Mouse (Mus musculus): ENCODE measurements around the gene Prl4a1. TPM values are rescaled to one million over a fixed set of nuclear protein-coding genes. Genes with fewer than 3 reads are reported as not detected.
"Not testable (repeated sequence)": the region's sequence is repeated elsewhere in the genome, so short reads cannot be mapped to it uniquely, and the experiment has no call there.

Prl4a1 gene
- not detected in 2 replicates for polyA plus RNA-seq (2016; fragmentation: Nextera tagmentation; extraction: Ambion mirVana)

DNA sequence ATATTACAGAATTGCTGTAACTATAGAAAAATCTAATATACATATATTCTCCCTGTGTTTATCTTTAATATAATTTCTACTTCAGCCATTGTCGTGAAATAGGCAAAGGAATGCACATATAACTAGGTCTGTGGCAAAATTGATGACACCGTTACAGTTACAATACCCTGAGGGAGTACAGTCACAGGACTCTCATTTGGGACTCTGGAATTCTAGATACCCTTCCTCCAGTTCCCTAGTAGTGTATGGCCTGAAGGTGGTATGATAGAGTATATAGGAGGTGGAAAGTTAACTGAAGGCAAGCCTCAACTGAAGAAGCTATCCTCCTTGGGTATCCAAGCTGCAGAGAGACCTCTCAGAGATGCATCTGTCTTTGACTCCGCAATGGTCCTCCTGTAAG lies at the start of gene Prl4a1:
TSS of gene Prl4a1 (plus strand) at position 301 of the 400 bp plus-strand sequence.
- no peaks in the 10 kb centered on the region; the same call in 1 of the 2 replicates for H3K9me3 ChIP-seq
- H3K4me3 ChIP-seq = no peak within 1 kb of the TSS
- no peaks in the 10 kb centered on the region for H3K36me3 ChIP-seq (replicated peaks)
- WGBS = 90% methylated on average over 3 of the region's 3 CpGs
- DNase-seq (ENCODE audit: extremely low spot score, low spot score) = no peak
- H3K27ac ChIP-seq = no peak within 1 kb of the TSS
- H3K4me1 ChIP-seq = no peaks in the 10 kb centered on the region
- no peaks in the 10 kb centered on the region for H3K27me3 ChIP-seq (ENCODE audit: poor library complexity, severe bottlenecking)

DNA sequence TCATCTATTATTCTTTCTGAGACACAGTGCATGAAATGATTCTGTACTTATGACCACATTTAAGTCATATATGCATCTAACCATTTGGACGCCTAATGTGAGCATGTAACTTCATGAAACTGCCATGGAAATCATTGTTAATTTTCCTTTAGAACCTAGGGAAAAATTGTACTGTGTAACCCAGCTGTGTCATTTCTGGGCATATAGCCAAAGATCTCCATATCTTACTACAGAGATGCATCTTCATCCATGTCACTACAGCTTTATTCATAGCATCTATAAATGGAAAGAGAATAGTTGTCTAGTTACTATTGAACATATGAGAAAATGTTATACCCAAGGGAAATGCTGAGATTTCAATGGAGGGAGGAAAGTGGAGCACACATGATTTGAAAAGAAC lies 43.1 kb upstream of the Prl4a1 start:
- Histone ChIP-seq H3K27ac (no peak overlapping the region), H3K4me3 (no peak overlapping the region), H3K4me1 (no peaks in the 10 kb centered on the region), H3K36me3 (replicated peaks) (no peaks in the 10 kb centered on the region), H3K27me3 (ENCODE audit: poor library complexity, severe bottlenecking) (no peaks in the 10 kb centered on the region), H3K9me3 (no peaks in the 10 kb centered on the region)
- DNase-seq (ENCODE audit: extremely low spot score, low spot score) = no peak
- 95% methylated on average over 1 of the region's 1 CpGs for WGBS

DNA sequence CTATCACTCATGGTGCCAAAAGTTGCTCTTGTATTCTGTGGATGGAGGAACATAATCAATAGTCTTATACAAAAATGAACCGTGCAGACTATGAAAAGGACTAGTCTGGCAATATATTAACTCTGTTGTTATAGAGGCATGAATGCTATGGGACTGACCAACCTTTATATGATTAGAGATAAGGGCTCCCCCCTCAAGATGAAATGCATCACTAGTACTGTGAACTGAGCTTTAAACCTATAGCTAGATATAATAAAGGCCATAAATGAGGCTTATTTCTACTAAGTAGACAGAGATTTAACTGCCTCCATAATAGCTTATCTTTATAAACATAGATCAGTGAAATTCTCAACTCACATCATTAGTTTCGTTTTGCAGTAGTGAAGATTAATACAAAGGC lies 41.7 kb upstream of the Prl4a1 start:
- not testable (repeated sequence) for H3K27me3 ChIP-seq (ENCODE audit: poor library complexity, severe bottlenecking); H3K36me3 ChIP-seq (replicated peaks); H3K9me3 ChIP-seq; H3K4me3 ChIP-seq; H3K4me1 ChIP-seq; H3K27ac ChIP-seq; DNase-seq (ENCODE audit: extremely low spot score, low spot score)
- WGBS = 83% methylated on average over 2 of the region's 2 CpGs

DNA sequence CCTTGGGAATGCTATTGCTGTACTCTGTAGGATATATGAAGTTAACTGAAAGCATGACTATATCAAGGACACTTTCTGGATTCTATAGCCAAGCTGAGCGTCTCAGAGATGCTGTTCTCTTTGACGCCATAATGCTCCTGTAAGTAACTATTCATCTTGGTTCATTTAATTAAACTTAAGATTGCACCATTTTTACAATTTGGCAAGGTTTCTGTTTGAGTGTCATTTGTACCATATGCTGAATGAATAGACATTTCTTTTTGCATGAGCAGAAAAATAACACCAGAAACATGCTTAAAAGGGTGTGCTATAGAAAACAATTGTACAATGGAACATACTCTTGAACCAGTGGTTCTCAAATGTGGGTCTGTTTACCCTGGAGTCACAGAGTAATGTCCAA lies 38.4 kb upstream of the Prl4a1 start:
- no peak overlapping the region for H3K4me3 ChIP-seq
- no peaks in the 10 kb centered on the region for H3K36me3 ChIP-seq (replicated peaks)
- no peaks in the 10 kb centered on the region for H3K4me1 ChIP-seq
- DNase-seq (ENCODE audit: extremely low spot score, low spot score) = no peak
- H3K9me3 ChIP-seq = no peaks in the 10 kb centered on the region
- 90% methylated on average over 2 of the region's 2 CpGs for WGBS
- no peaks in the 10 kb centered on the region for H3K27me3 ChIP-seq (ENCODE audit: poor library complexity, severe bottlenecking)
- H3K27ac ChIP-seq = no peak overlapping the region

- DNase-seq (ENCODE audit: extremely low spot score, low spot score); H3K36me3 ChIP-seq (replicated peaks); H3K9me3 ChIP-seq; H3K27ac ChIP-seq; H3K4me1 ChIP-seq; H3K27me3 ChIP-seq (ENCODE audit: poor library complexity, severe bottlenecking); H3K4me3 ChIP-seq: not testable (repeated sequence)
- 92% methylated on average over 3 of the region's 3 CpGs for WGBS
Measured at GRCm38 (mm10) chr13:27996557-27996956, 19.5 kb upstream of the Prl4a1 start.

DNA sequence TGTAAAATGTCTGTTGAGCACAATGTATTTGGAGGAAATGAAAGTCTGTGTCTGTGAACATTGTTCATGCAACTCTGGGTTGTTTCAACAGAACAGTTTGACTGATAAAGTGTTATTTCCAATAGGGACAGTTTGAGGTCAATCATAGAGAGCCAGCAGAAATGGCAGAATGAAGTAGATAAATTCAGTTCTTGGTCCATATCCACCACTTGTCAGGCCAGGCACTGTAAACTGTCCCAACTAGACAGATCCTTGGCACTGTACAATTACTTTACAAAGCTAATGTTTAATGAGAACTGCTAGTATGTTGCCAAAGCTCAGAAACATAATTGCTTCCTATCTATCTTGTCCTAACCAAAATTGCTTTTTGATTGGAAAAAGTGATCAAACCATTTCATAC lies 13.3 kb downstream of the Prl4a1 start:
- no peaks in the 10 kb centered on the region for H3K4me1 ChIP-seq
- no peak overlapping the region for H3K4me3 ChIP-seq
- H3K27me3 ChIP-seq (ENCODE audit: poor library complexity, severe bottlenecking) = no peaks in the 10 kb centered on the region
- no peak overlapping the region for H3K27ac ChIP-seq
- no peak for DNase-seq (ENCODE audit: extremely low spot score, low spot score)
- no peaks in the 10 kb centered on the region for H3K36me3 ChIP-seq (replicated peaks)
- H3K9me3 ChIP-seq = no peaks in the 10 kb centered on the region

DNA sequence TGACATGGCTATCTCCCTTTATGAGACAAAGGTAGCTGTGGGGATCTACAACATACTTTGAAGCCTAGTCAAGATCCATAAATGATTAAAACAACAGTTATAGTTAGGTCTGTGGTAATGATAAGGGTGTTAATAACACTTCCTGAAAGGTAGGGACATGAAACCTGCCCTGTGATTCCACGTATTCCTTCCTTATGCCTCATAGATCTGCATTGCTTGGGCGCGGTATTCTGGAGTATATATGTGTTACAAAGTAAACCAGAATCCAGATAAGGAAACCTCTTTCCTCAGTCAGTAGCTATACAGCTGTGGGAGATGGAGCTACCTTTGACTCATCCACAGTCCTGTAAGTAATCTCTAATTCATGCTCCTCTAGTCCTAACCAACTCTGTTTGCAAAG lies 53.3 kb downstream of the Prl4a1 start:
- Histone ChIP-seq H3K9me3 (no peaks in the 10 kb centered on the region), H3K27me3 (ENCODE audit: poor library complexity, severe bottlenecking) (no peaks in the 10 kb centered on the region), H3K36me3 (replicated peaks) (no peaks in the 10 kb centered on the region), H3K27ac (no peak overlapping the region), H3K4me3 (no peak overlapping the region), H3K4me1 (no peaks in the 10 kb centered on the region)
- 95% methylated on average over 3 of the region's 3 CpGs for WGBS
- no peak for DNase-seq (ENCODE audit: extremely low spot score, low spot score)

Other genes starting within 250 kb of the Prl4a1 start
- gene Prl7c1, start 235.4 kb upstream of the Prl4a1 start, polyA plus RNA-seq (2016; fragmentation: Nextera tagmentation; extraction: Ambion mirVana) = not detected in 2 replicates
- not detected in 2 replicates for gene Prl2a1, start 214.6 kb upstream of the Prl4a1 start, polyA plus RNA-seq (2016; fragmentation: Nextera tagmentation; extraction: Ambion mirVana)
- gene Prl2c1, start 166.9 kb upstream of the Prl4a1 start, polyA plus RNA-seq (2016; fragmentation: Nextera tagmentation; extraction: Ambion mirVana) = not detected in 2 replicates
- not detected in 2 replicates for gene Prl5a1, start 126.3 kb downstream of the Prl4a1 start, polyA plus RNA-seq (2016; fragmentation: Nextera tagmentation; extraction: Ambion mirVana)
- 3.2 and 4.8 TPM in 2 replicates for gene Gm11361, start 241.3 kb downstream of the Prl4a1 start, polyA plus RNA-seq (2016; fragmentation: Nextera tagmentation; extraction: Ambion mirVana)

Measured in forebrain, embryonic 10.5 days (tissue).